Mouse (Mus musculus): Measurements from ENCODE around the gene Camta1. TPM values are rescaled to one million over a fixed set of nuclear protein-coding genes. Genes with fewer than 3 reads are reported as not detected.
A peak's percentile ranks its signal among the peaks of the same experiment; 100 is the strongest.

Camta1 gene
- polyA plus RNA-seq, 1 experiment from 2014 or later: 123 TPM

DNA sequence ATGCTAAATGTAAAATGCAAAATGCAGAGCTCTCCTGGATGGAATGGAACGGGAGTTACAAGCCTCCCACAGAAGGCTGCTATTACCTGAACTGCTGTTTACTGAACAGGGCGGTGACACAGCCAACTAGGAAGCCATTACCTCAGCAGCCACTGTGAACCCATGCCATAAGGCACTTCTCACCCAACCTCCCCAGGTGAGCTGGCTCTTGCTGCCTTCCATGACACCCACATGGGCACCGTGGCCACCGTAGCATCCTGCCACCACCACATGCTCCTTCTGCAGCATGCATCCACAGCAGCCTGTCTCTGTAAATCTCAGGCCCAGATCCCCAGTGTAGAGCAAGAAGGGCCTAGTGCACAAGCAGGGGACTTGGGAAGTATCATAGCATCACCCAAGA, 438.8 kb downstream of the Camta1 start:
- no peaks in the 10 kb centered on the region for H3K36me3 ChIP-seq (ENCODE audit: control insufficient read depth, insufficient read depth, low read length)
- no peak for ATAC-seq
- H3K9ac ChIP-seq (ENCODE audit: low read length): no peak overlapping the region
- no peak overlapping the region for H3K27ac ChIP-seq (ENCODE audit: low read depth, low read length)
- H3K4me3 ChIP-seq (ENCODE audit: low read depth, low read length): no peak overlapping the region
- no peaks in the 10 kb centered on the region for H3K4me1 ChIP-seq (ENCODE audit: control insufficient read depth, insufficient read depth, low read length)
- H3K27me3 ChIP-seq (replicated peaks; ENCODE audit: control insufficient read depth, insufficient read depth, low read length): no peaks in the 10 kb centered on the region
- no peak overlapping the region for H3K4me2 ChIP-seq (ENCODE audit: low read length)
- H3K9me3 ChIP-seq (replicated peaks; ENCODE audit: control insufficient read depth, low read length): peaks cover 3% of the 10 kb centered on the region; the same call in 1 of the 2 replicates
- WGBS: 83% methylated on average over 4 of the region's 4 CpGs
- no peak for DNase-seq (ENCODE audit: low spot score)

DNA sequence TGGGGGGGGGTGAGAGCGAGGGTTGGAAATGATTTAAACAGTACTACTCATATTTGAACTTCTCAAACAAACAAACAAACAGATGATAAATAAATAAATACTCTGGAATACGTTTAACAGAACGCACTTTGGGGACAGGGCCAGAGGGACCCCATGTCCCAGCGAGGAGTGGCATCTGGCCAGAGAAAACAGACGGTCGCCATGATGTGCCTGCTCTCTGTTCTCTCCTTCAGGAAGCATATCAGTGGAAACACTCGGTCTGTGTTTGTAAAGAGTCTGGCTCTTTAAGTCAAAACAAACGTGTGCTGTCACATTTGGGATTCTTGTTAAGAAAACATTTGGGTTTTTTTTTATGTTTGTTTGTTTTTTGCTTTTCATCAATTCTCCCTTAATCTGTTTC, 439.3 kb downstream of the Camta1 start:
- H3K4me2 ChIP-seq (ENCODE audit: low read length): no peak overlapping the region
- no peak overlapping the region for H3K27ac ChIP-seq (ENCODE audit: low read depth, low read length)
- H3K9ac ChIP-seq (ENCODE audit: low read length): no peak overlapping the region
- peaks cover 3% of the 10 kb centered on the region; the same call in 1 of the 2 replicates for H3K9me3 ChIP-seq (replicated peaks; ENCODE audit: control insufficient read depth, low read length)
- DNase-seq (ENCODE audit: low spot score) (peak; percentile 79), ATAC-seq (no peak)
- no peaks in the 10 kb centered on the region for H3K36me3 ChIP-seq (ENCODE audit: control insufficient read depth, insufficient read depth, low read length)
- H3K4me1 ChIP-seq (ENCODE audit: control insufficient read depth, insufficient read depth, low read length): no peaks in the 10 kb centered on the region
- WGBS: 55% methylated on average over 8 of the region's 8 CpGs
- no peak overlapping the region for H3K4me3 ChIP-seq (ENCODE audit: low read depth, low read length)
- H3K27me3 ChIP-seq (replicated peaks; ENCODE audit: control insufficient read depth, insufficient read depth, low read length): no peaks in the 10 kb centered on the region

DNA sequence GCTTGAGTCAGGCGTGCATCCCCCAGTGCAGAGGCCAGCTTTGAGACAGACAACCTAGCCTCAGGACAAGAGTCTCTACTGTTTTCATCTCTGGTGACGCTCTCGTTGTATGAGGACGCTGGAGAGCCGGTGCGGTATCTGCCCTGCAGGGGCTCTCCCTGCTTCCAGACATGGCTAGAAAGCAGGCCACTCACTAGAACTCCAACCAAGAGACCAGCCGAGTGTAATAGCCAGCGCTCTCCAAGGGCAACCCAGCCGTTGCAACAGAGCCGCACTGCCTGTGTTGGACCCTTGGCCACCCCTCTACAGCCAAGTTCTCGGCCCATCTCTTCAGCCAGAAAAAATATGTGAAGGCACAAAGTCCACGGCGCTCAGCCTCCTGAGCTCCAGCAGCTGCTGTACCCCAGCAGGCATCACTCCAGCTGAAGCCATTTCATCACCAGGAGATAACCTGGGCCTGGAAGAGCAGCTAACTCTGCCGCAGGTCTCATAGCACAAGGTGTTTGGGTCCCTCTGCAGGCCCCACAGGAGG, 443.3 kb downstream of the Camta1 start:
- H3K27ac ChIP-seq (ENCODE audit: low read depth, low read length): no peak overlapping the region
- 74% methylated on average over 14 of the region's 14 CpGs for WGBS

DNA sequence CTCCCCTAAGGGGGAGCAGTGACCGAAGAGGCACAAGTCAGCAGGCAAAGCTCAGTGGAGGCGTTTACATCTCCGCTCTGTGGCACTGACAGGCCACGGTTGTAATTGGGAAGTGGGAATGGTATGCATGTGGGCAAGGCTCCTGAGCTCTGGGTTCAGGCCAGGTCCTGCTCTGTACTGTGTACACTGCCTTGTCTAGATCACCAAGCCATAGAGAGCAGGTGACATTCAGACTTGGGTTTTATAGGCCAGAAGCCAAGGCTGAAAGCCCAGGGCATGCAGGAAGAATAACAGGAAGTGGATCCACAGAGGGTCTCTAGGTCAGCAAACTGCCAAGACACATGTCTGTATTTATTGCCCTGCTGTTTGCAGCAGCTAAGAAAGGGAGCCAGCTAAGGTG, 445.9 kb downstream of the Camta1 start:
- 0 out of 2 replicates have a peak, but pooled peaks cover 2% of the 10 kb centered on the region for H3K27me3 ChIP-seq (replicated peaks; ENCODE audit: control insufficient read depth, insufficient read depth, low read length)
- H3K4me2 ChIP-seq (ENCODE audit: low read length): no peak overlapping the region
- no peak overlapping the region for H3K9ac ChIP-seq (ENCODE audit: low read length)
- no peak overlapping the region for H3K27ac ChIP-seq (ENCODE audit: low read depth, low read length)
- no peak for DNase-seq (ENCODE audit: low spot score)
- H3K4me3 ChIP-seq (ENCODE audit: low read depth, low read length): no peak overlapping the region
- WGBS: 89% methylated on average over 4 of the region's 4 CpGs
- H3K4me1 ChIP-seq (ENCODE audit: control insufficient read depth, insufficient read depth, low read length): peaks cover 13% of the 10 kb centered on the region
- no peaks in the 10 kb centered on the region for H3K36me3 ChIP-seq (ENCODE audit: control insufficient read depth, insufficient read depth, low read length)
- ATAC-seq: no peak
- no peaks in the 10 kb centered on the region for H3K9me3 ChIP-seq (replicated peaks; ENCODE audit: control insufficient read depth, low read length)

More for the DNA sequence above, 443.3 kb downstream of the Camta1 start:
- H3K4me3 ChIP-seq (ENCODE audit: low read depth, low read length): no peak overlapping the region
- no peaks in the 10 kb centered on the region for H3K4me1 ChIP-seq (ENCODE audit: control insufficient read depth, insufficient read depth, low read length)
- 0 out of 2 replicates have a peak, but pooled peaks cover 2% of the 10 kb centered on the region for H3K27me3 ChIP-seq (replicated peaks; ENCODE audit: control insufficient read depth, insufficient read depth, low read length)
- H3K36me3 ChIP-seq (ENCODE audit: control insufficient read depth, insufficient read depth, low read length): no peaks in the 10 kb centered on the region
- no peak overlapping the region for H3K9ac ChIP-seq (ENCODE audit: low read length)
- DNase-seq (ENCODE audit: low spot score): no peak
- no peak for ATAC-seq
- H3K9me3 ChIP-seq (replicated peaks; ENCODE audit: control insufficient read depth, low read length): no peaks in the 10 kb centered on the region
- no peak overlapping the region for H3K4me2 ChIP-seq (ENCODE audit: low read length)

DNA sequence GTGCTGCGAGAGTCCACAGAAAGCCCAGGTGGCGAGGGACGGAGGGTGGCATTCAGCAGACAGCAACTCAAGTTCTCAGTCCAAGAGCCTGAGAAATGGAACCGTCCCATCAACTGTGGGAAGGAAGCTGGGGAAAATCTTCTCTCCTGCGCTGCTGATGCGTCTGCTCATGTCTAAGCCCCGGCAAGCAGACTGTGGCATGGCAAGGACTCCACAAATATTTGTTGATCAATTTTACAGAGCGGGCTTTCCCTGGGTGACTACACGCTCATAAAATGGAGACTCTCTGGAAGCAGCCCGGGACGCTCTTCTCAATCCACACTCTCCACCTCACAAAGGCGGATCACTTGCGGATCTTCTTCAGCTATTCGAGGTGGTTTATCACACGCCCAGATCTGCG, 446.3 kb downstream of the Camta1 start:
- H3K9ac ChIP-seq (ENCODE audit: low read length): no peak overlapping the region
- H3K27me3 ChIP-seq (replicated peaks; ENCODE audit: control insufficient read depth, insufficient read depth, low read length): 0 out of 2 replicates have a peak, but pooled peaks cover 2% of the 10 kb centered on the region
- H3K4me2 ChIP-seq (ENCODE audit: low read length): no peak overlapping the region
- no peaks in the 10 kb centered on the region for H3K9me3 ChIP-seq (replicated peaks; ENCODE audit: control insufficient read depth, low read length)
- H3K36me3 ChIP-seq (ENCODE audit: control insufficient read depth, insufficient read depth, low read length): no peaks in the 10 kb centered on the region
- ATAC-seq: no peak
- 95% methylated on average over 16 of the region's 16 CpGs for WGBS
- no peak overlapping the region for H3K4me3 ChIP-seq (ENCODE audit: low read depth, low read length)
- no peak for DNase-seq (ENCODE audit: low spot score)
- H3K27ac ChIP-seq (ENCODE audit: low read depth, low read length): no peak overlapping the region
- H3K4me1 ChIP-seq (ENCODE audit: control insufficient read depth, insufficient read depth, low read length): peaks cover 13% of the 10 kb centered on the region

DNA sequence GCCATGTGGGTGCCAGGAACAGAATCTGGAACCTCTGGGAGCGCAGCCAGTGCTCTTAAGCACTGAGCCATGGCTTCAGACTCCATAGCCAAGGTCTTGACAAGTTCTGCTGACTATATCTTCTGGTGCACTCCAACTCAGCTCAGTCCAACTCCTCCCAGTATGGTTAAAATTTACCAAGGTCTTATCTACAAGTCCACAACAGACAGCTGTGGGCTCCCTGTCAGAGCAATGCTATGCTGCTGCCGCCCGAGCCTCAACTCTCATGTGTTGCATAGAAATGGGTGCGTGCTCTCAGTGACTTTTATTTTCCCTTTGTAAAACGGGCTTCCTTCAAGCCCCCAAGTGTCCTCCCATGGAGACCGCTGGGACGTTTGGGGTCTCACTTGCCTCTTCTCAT, 446.7 kb downstream of the Camta1 start:
- H3K27me3 ChIP-seq (replicated peaks; ENCODE audit: control insufficient read depth, insufficient read depth, low read length): 0 out of 2 replicates have a peak, but pooled peaks cover 2% of the 10 kb centered on the region
- H3K4me3 ChIP-seq (ENCODE audit: low read depth, low read length): no peak overlapping the region
- H3K4me2 ChIP-seq (ENCODE audit: low read length): no peak overlapping the region
- H3K27ac ChIP-seq (ENCODE audit: low read depth, low read length): no peak overlapping the region
- no peaks in the 10 kb centered on the region for H3K9me3 ChIP-seq (replicated peaks; ENCODE audit: control insufficient read depth, low read length)
- peaks cover 13% of the 10 kb centered on the region for H3K4me1 ChIP-seq (ENCODE audit: control insufficient read depth, insufficient read depth, low read length)
- no peaks in the 10 kb centered on the region for H3K36me3 ChIP-seq (ENCODE audit: control insufficient read depth, insufficient read depth, low read length)
- 90% methylated on average over 7 of the region's 7 CpGs for WGBS
- ATAC-seq: no peak
- no peak overlapping the region for H3K9ac ChIP-seq (ENCODE audit: low read length)
- DNase-seq (ENCODE audit: low spot score): no peak

DNA sequence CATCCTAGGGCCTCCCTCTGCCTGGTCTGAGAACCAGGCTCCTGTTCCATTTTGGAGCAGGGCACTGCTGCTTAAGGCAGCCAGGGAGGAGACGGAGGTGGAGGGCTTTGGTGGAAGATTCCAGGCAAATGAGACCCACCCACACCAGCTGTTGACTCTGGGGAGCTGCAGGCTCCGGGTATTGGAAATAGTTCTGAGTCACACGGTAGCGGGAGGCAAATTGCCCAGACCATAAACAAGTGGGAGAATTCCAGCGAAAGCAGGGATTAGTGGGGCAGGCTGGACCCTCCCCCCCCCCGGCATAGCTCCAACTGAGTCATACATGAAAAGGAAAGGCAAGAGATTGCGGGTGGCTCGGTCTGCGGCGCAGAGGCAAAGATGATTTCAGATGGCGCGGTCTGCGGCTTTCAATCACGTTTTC, 450.0 kb downstream of the Camta1 start:
- DNase-seq (ENCODE audit: low spot score): peak; percentile 74
- Histone ChIP-seq H3K4me3 (ENCODE audit: low read depth, low read length) (no peak overlapping the region), H3K27me3 (replicated peaks; ENCODE audit: control insufficient read depth, insufficient read depth, low read length) (0 out of 2 replicates have a peak, but pooled peaks cover 2% of the 10 kb centered on the region), H3K36me3 (ENCODE audit: control insufficient read depth, insufficient read depth, low read length) (no peaks in the 10 kb centered on the region), H3K4me2 (ENCODE audit: low read length) (peak overlapping the region; percentile 23), H3K27ac (ENCODE audit: low read depth, low read length) (no peak overlapping the region), H3K9me3 (replicated peaks; ENCODE audit: control insufficient read depth, low read length) (no peaks in the 10 kb centered on the region), H3K9ac (ENCODE audit: low read length) (no peak overlapping the region), H3K4me1 (ENCODE audit: control insufficient read depth, insufficient read depth, low read length) (peaks cover 13% of the 10 kb centered on the region)
- WGBS: 12% methylated on average over 14 of the region's 14 CpGs
- ATAC-seq: peak; percentile 67

DNA sequence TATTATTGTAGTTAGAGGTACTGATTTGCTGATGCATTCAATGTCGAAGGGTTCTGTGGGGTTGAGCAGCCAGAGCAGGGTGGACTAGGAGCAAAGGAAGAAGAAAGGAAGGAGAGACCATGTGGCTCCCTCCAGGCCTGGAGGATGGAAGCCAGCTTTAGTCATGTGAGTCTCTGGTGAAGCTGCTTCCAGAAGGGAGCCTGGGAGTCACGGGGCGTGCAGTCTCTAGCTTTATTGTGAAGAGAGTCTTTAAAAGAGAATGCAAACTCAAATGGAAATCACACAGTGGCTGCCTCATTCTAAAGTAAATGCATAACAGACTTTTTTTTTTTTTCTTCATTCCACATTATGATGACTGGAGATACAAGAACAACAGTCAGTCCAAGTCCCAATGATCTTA, 450.7 kb downstream of the Camta1 start:
- no peak overlapping the region for H3K4me3 ChIP-seq (ENCODE audit: low read depth, low read length)
- H3K27ac ChIP-seq (ENCODE audit: low read depth, low read length): no peak overlapping the region
- ATAC-seq (no peak), DNase-seq (ENCODE audit: low spot score) (peak; percentile 23)
- no peaks in the 10 kb centered on the region for H3K9me3 ChIP-seq (replicated peaks; ENCODE audit: control insufficient read depth, low read length)
- no peak overlapping the region for H3K9ac ChIP-seq (ENCODE audit: low read length)
- H3K4me2 ChIP-seq (ENCODE audit: low read length): no peak overlapping the region
- WGBS: 25% methylated on average over 3 of the region's 3 CpGs
- H3K27me3 ChIP-seq (replicated peaks; ENCODE audit: control insufficient read depth, insufficient read depth, low read length): 0 out of 2 replicates have a peak, but pooled peaks cover 2% of the 10 kb centered on the region
- no peaks in the 10 kb centered on the region for H3K36me3 ChIP-seq (ENCODE audit: control insufficient read depth, insufficient read depth, low read length)
- peaks cover 13% of the 10 kb centered on the region for H3K4me1 ChIP-seq (ENCODE audit: control insufficient read depth, insufficient read depth, low read length)

DNA sequence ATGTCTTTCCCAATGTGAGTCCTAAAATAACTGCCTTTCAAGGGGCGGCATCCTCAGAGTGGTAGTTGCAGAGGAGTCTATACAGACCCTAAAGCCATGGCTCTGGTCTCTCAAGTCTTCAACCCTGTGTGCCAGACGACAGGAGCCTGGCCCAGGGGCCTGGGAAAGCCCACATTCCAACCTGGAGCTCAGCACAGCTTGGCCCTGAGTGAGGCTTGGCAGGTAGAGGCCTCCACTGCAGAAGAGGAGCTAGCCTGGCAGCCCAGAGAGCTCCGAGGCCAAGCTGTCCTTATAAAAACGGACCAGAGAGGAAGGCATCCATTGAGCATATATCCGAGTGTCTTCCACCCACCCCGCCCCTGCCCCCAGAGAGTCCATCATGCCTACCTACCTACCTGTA, 452.4 kb downstream of the Camta1 start:
- DNase-seq (ENCODE audit: low spot score) (no peak), ATAC-seq (no peak)
- no peak overlapping the region for H3K27ac ChIP-seq (ENCODE audit: low read depth, low read length)
- 0 out of 2 replicates have a peak, but pooled peaks cover under 1% of the 10 kb centered on the region for H3K27me3 ChIP-seq (replicated peaks; ENCODE audit: control insufficient read depth, insufficient read depth, low read length)
- H3K9me3 ChIP-seq (replicated peaks; ENCODE audit: control insufficient read depth, low read length): no peaks in the 10 kb centered on the region
- no peaks in the 10 kb centered on the region for H3K36me3 ChIP-seq (ENCODE audit: control insufficient read depth, insufficient read depth, low read length)
- 73% methylated on average over 6 of the region's 6 CpGs for WGBS
- no peak overlapping the region for H3K4me2 ChIP-seq (ENCODE audit: low read length)
- peaks cover 13% of the 10 kb centered on the region for H3K4me1 ChIP-seq (ENCODE audit: control insufficient read depth, insufficient read depth, low read length)
- H3K9ac ChIP-seq (ENCODE audit: low read length): no peak overlapping the region
- no peak overlapping the region for H3K4me3 ChIP-seq (ENCODE audit: low read depth, low read length)
